In genomic region chr14:47346715-47347114, GRCm38 (mm10) we compare ENCODE assay signal across 16 mouse cellular contexts.
"Had no signal": no experiment of that assay in that cellular context is flagged by ENCODE, and none has a peak within 500 bp of the region (broad histone marks: within the 10 kb centered on the region; RNA-seq: fewer than 3 reads in every experiment).

No protein-coding gene starts in this region.

- H3K4me3 ChIP-seq: limb, embryonic 15.5 days; megakaryocyte, embryonic 14.5 days; midbrain, embryonic 12.5 days; neural tube, embryonic 15.5 days; stomach, embryonic 15.5 days had no signal

- H3K36me3 ChIP-seq: limb, embryonic 15.5 days; midbrain, embryonic 12.5 days; neural tube, embryonic 15.5 days; stomach, embryonic 15.5 days had no signal

- H3K4me2 ChIP-seq: limb, embryonic 15.5 days; lung, embryonic 14.5 days; midbrain, embryonic 12.5 days; neural tube, embryonic 15.5 days; stomach, embryonic 15.5 days had no signal

- DNase-seq: kidney, adult 8-10 months; kidney, postnatal 36 days; layer of hippocampus, adult 9-11 months; layer of hippocampus, postnatal 36 days; lung, embryonic 14.5 days; lung, postnatal 10 days; lung, postnatal 4 days; right cerebral cortex, adult 18-20 months; thymus, postnatal 25 days had no signal

- H3K4me1 ChIP-seq: limb, embryonic 15.5 days; neural tube, embryonic 15.5 days; stomach, embryonic 15.5 days had no signal

- H3K27ac ChIP-seq: hindbrain, postnatal 0 days; kidney, postnatal 0 days; limb, embryonic 15.5 days; midbrain, embryonic 12.5 days; neural tube, embryonic 15.5 days; stomach, embryonic 15.5 days had no signal

- H3K9me3 ChIP-seq: limb, embryonic 15.5 days; megakaryocyte, embryonic 14.5 days; midbrain, embryonic 12.5 days; neural tube, embryonic 15.5 days; stomach, embryonic 15.5 days had no signal

- H3K27me3 ChIP-seq: limb, embryonic 15.5 days; megakaryocyte, embryonic 14.5 days; midbrain, embryonic 12.5 days; neural tube, embryonic 15.5 days; stomach, embryonic 15.5 days had no signal

- ATAC-seq: hindbrain, postnatal 0 days had no signal

- H3K9ac ChIP-seq: limb, embryonic 15.5 days; lung, embryonic 14.5 days; midbrain, embryonic 12.5 days; neural tube, embryonic 15.5 days; stomach, embryonic 15.5 days had no signal
